Mouse (Mus musculus): ENCODE data around the gene 3110082J24Rik.

GRCm38 (mm10) chr5:30135711-30136231 lies 29.9 kb upstream of the 3110082J24Rik start:
- TF ChIP-seq EP300 (IDR thresholded peaks at IDR 0.05) (no peak), CTCF (IDR thresholded peaks at IDR 0.05) (no peak)

All from lung, postnatal 0 days (tissue).